Mouse (Mus musculus): ENCODE data around the gene Gdpgp1. TPM values are rescaled to one million over a fixed set of nuclear protein-coding genes. Genes with fewer than 3 reads are reported as not detected.

Gdpgp1 gene
- polyA plus RNA-seq, 1 experiment from 2014 or later = 7.2 TPM

GRCm38 (mm10) chr7:80246148-80246721, 13.6 kb downstream of the Gdpgp1 start, which contains the start of gene Ttll13:
TSS of gene Ttll13 (plus strand) at chr7:80246376.
- Histone ChIP-seq H3K27ac (peak within 1 kb of the TSS; percentile 86), H3K4me3 (peak within 1 kb of the TSS; percentile 57), H3K36me3 (peaks cover 5% of the 10 kb centered on the region; the same call in 1 of the 2 replicates), H3K27me3 (ENCODE audit: low read depth, poor library complexity, severe bottlenecking) (no peaks in the 10 kb centered on the region), H3K9me3 (replicated peaks) (no peaks in the 10 kb centered on the region), H3K4me1 (0 out of 2 replicates have a peak, but pooled peaks cover 2% of the 10 kb centered on the region)
- under 1% methylated on average over 48 of the region's 48 CpGs for WGBS
- peak; percentile 96 for DNase-seq (ENCODE audit: low spot score)

- no peak for DNase-seq (ENCODE audit: low spot score)
- peaks cover 1% of the 10 kb centered on the region; the same call in 1 of the 2 replicates for H3K36me3 ChIP-seq
- H3K27ac ChIP-seq = peak overlapping the region; percentile 86
- no peaks in the 10 kb centered on the region for H3K9me3 ChIP-seq (replicated peaks)
- H3K27me3 ChIP-seq (ENCODE audit: low read depth, poor library complexity, severe bottlenecking) = no peaks in the 10 kb centered on the region
- 64% methylated on average over 7 of the region's 7 CpGs for WGBS
- H3K4me3 ChIP-seq = peak overlapping the region; percentile 57
- H3K4me1 ChIP-seq = 0 out of 2 replicates have a peak, but pooled peaks cover 2% of the 10 kb centered on the region
Measured at GRCm38 (mm10) chr7:80246859-80247258, 14.2 kb downstream of the Gdpgp1 start.

GRCm38 (mm10) chr7:80252437-80252836, 19.8 kb downstream of the Gdpgp1 start:
- Histone ChIP-seq H3K4me1 (0 out of 2 replicates have a peak, but pooled peaks cover 2% of the 10 kb centered on the region), H3K36me3 (no peaks in the 10 kb centered on the region), H3K9me3 (replicated peaks) (no peaks in the 10 kb centered on the region), H3K27ac (no peak overlapping the region), H3K27me3 (ENCODE audit: low read depth, poor library complexity, severe bottlenecking) (0 out of 2 replicates have a peak, but pooled peaks cover 3% of the 10 kb centered on the region), H3K4me3 (no peak overlapping the region)
- 81% methylated on average over 7 of the region's 7 CpGs for WGBS
- no peak for DNase-seq (ENCODE audit: low spot score)

- DNase-seq (ENCODE audit: low spot score) = no peak
- Histone ChIP-seq H3K4me3 (no peak overlapping the region), H3K27ac (no peak overlapping the region), H3K9me3 (replicated peaks) (no peaks in the 10 kb centered on the region), H3K4me1 (0 out of 2 replicates have a peak, but pooled peaks cover 2% of the 10 kb centered on the region), H3K36me3 (no peaks in the 10 kb centered on the region), H3K27me3 (ENCODE audit: low read depth, poor library complexity, severe bottlenecking) (0 out of 2 replicates have a peak, but pooled peaks cover 3% of the 10 kb centered on the region)
- 88% methylated on average over 11 of the region's 11 CpGs for WGBS
Measured at GRCm38 (mm10) chr7:80252886-80253285, 20.2 kb downstream of the Gdpgp1 start.

GRCm38 (mm10) chr7:80255981-80256380, 23.3 kb downstream of the Gdpgp1 start:
- WGBS = 82% methylated on average over 2 of the region's 2 CpGs
- Histone ChIP-seq H3K9me3 (replicated peaks) (no peaks in the 10 kb centered on the region), H3K27ac (no peak overlapping the region), H3K27me3 (ENCODE audit: low read depth, poor library complexity, severe bottlenecking) (0 out of 2 replicates have a peak, but pooled peaks cover 3% of the 10 kb centered on the region), H3K36me3 (no peaks in the 10 kb centered on the region), H3K4me1 (peaks cover 9% of the 10 kb centered on the region), H3K4me3 (no peak overlapping the region)
- DNase-seq (ENCODE audit: low spot score) = no peak

- Histone ChIP-seq H3K4me1 (peaks cover 18% of the 10 kb centered on the region), H3K27me3 (ENCODE audit: low read depth, poor library complexity, severe bottlenecking) (0 out of 2 replicates have a peak, but pooled peaks cover 3% of the 10 kb centered on the region), H3K27ac (no peak overlapping the region), H3K36me3 (no peaks in the 10 kb centered on the region), H3K9me3 (replicated peaks) (no peaks in the 10 kb centered on the region), H3K4me3 (no peak overlapping the region)
- DNase-seq (ENCODE audit: low spot score) = no peak
- 55% methylated on average over 2 of the region's 2 CpGs for WGBS
Measured at GRCm38 (mm10) chr7:80257706-80258105, 25.0 kb downstream of the Gdpgp1 start.

- WGBS = 26% methylated on average over 40 of the region's 40 CpGs
- DNase-seq (ENCODE audit: low spot score) = peak; percentile 89
- Histone ChIP-seq H3K27ac (peak within 1 kb of the TSS; percentile 91), H3K4me3 (peak within 1 kb of the TSS; percentile 96), H3K36me3 (peaks cover 28% of the 10 kb centered on the region), H3K27me3 (ENCODE audit: low read depth, poor library complexity, severe bottlenecking) (no peaks in the 10 kb centered on the region), H3K4me1 (peaks cover 18% of the 10 kb centered on the region), H3K9me3 (replicated peaks) (no peaks in the 10 kb centered on the region)
Measured at GRCm38 (mm10) chr7:80260625-80261371, 28.1 kb downstream of the Gdpgp1 start, which contains the start of gene Ngrn. TSS of gene Ngrn (plus strand) at chr7:80261215.

GRCm38 (mm10) chr7:80261372-80261990, 28.8 kb downstream of the Gdpgp1 start:
- Histone ChIP-seq H3K36me3 (peaks cover 35% of the 10 kb centered on the region), H3K27me3 (ENCODE audit: low read depth, poor library complexity, severe bottlenecking) (no peaks in the 10 kb centered on the region), H3K27ac (peak overlapping the region; percentile 91), H3K4me3 (peak overlapping the region; percentile 96), H3K9me3 (replicated peaks) (no peaks in the 10 kb centered on the region), H3K4me1 (peaks cover 18% of the 10 kb centered on the region)
- no peak for DNase-seq (ENCODE audit: low spot score)
- WGBS = under 1% methylated on average over 32 of the region's 32 CpGs

GRCm38 (mm10) chr7:80264606-80265005, 31.9 kb downstream of the Gdpgp1 start:
- H3K27me3 ChIP-seq (ENCODE audit: low read depth, poor library complexity, severe bottlenecking) = no peaks in the 10 kb centered on the region
- H3K4me3 ChIP-seq = no peak overlapping the region
- H3K36me3 ChIP-seq = peaks cover 45% of the 10 kb centered on the region
- 96% methylated on average over 12 of the region's 12 CpGs for WGBS
- no peak for DNase-seq (ENCODE audit: low spot score)
- H3K9me3 ChIP-seq (replicated peaks) = no peaks in the 10 kb centered on the region
- H3K27ac ChIP-seq = no peak overlapping the region
- H3K4me1 ChIP-seq = peaks cover 27% of the 10 kb centered on the region

DNA sequence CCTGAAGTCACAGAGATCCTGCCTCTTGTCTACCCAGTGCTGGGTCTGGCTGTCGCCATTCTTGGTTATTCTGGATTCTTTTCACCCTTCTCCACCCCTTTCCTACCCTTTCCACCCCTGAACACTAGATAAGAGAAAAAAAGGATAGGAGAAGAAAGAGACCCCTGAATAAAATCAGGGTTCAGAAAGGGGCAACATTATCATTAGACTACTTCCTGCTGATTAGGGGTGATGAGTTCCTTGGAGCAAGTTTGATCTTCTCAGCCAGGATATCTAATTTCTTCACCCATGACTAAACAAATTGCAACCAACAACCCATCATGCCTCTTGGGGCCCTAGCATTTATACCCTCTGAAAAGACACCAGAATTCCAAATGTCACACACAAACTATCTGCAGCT, 35.1 kb downstream of the Gdpgp1 start:
- Histone ChIP-seq H3K27ac (no peak overlapping the region), H3K4me1 (peaks cover 21% of the 10 kb centered on the region), H3K9me3 (replicated peaks) (no peaks in the 10 kb centered on the region), H3K4me3 (no peak overlapping the region), H3K27me3 (ENCODE audit: low read depth, poor library complexity, severe bottlenecking) (no peaks in the 10 kb centered on the region), H3K36me3 (peaks cover 53% of the 10 kb centered on the region)
- 80% methylated on average over 1 of the region's 1 CpGs for WGBS
- DNase-seq (ENCODE audit: low spot score) = no peak

- peak; percentile 96 for DNase-seq (ENCODE audit: low spot score)
- peak within 1 kb of the TSS; percentile 77 for H3K27ac ChIP-seq
- H3K9me3 ChIP-seq (replicated peaks) = no peaks in the 10 kb centered on the region
- peaks cover 55% of the 10 kb centered on the region for H3K36me3 ChIP-seq
- H3K4me3 ChIP-seq = peak within 1 kb of the TSS; percentile 80
- no peaks in the 10 kb centered on the region for H3K27me3 ChIP-seq (ENCODE audit: low read depth, poor library complexity, severe bottlenecking)
- 6% methylated on average over 21 of the region's 21 CpGs for WGBS
- H3K4me1 ChIP-seq = peaks cover 21% of the 10 kb centered on the region
Measured at GRCm38 (mm10) chr7:80268897-80269750, 36.5 kb downstream of the Gdpgp1 start, which contains the start of gene Vps33b. TSS of gene Vps33b (plus strand) at chr7:80269649.

DNA sequence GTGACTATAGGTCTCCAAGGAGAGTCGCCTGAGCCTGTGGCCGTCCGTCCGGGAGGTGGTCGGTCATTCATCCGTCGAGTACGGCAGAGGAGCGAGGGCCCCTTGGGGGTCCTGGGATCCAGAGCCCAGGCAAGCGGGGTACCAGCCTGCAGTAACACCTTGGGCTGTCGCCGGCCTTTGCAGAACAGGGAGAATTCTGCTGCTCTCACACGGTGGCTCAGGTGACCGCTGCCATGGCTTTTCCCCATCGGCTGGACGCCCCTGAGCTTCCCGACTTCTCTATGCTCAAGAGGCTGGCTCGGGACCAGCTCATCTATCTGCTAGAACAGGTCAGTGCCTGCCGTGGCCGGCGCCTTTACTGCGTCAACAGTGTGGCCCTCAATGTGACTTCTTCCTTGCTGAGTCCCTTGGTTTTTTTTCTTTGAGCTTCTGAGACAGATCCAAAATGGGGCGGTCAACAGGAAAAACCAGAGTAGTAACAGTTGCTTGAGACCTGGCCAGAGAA, 37.1 kb downstream of the Gdpgp1 start:
- peak overlapping the region; percentile 80 for H3K4me3 ChIP-seq
- peaks cover 55% of the 10 kb centered on the region for H3K36me3 ChIP-seq
- H3K27ac ChIP-seq = peak overlapping the region; percentile 77
- peaks cover 6% of the 10 kb centered on the region for H3K9me3 ChIP-seq (replicated peaks)
- WGBS = under 1% methylated on average over 23 of the region's 23 CpGs
- DNase-seq (ENCODE audit: low spot score) = no peak
- H3K27me3 ChIP-seq (ENCODE audit: low read depth, poor library complexity, severe bottlenecking) = no peaks in the 10 kb centered on the region
- H3K4me1 ChIP-seq = peaks cover 21% of the 10 kb centered on the region
